Mouse (Mus musculus) forebrain, embryonic 15.5 days (tissue): ENCODE results near the gene Ccr7. TPM values are rescaled to one million over a fixed set of nuclear protein-coding genes. Genes with fewer than 3 reads are reported as not detected.

Source experiments
- ATAC-seq: fragments of 200-750 bp; cut with Nextera tagmentation; replicated peaks from 2 replicates; pipeline ENCODE4 v1.8.0; 2017; ENCODE audit warnings: mild to moderate bottlenecking, moderate TSS enrichment, moderate library complexity
- H3K27ac ChIP-seq: fragments of 300-500 bp; sonication (generic); replicated peaks from 2 replicates; pipeline ENCODE4 v1.5.1; 2015; ENCODE audit warnings: mild to moderate bottlenecking, inconsistent platforms
- H3K27me3 ChIP-seq: fragments of 300-500 bp; sonication (generic); 2 replicates; pipeline ENCODE4 v1.6.1; 2015; ENCODE audit warnings: inconsistent platforms
- H3K36me3 ChIP-seq: fragments of 300-500 bp; sonication (generic); 2 replicates; pipeline ENCODE4 v1.6.1; 2015; ENCODE audit warnings: mild to moderate bottlenecking, inconsistent platforms
- H3K4me1 ChIP-seq: fragments of 300-500 bp; sonication (generic); 2 replicates; pipeline ENCODE4 v1.6.1; 2015; ENCODE audit warnings: inconsistent platforms
- H3K4me2 ChIP-seq: fragments of 300-500 bp; sonication (generic); replicated peaks from 2 replicates; pipeline ENCODE4 v1.6.1; 2015; ENCODE audit warnings: mild to moderate bottlenecking, inconsistent platforms
- H3K4me3 ChIP-seq: fragments of 300-500 bp; sonication (generic); 2 replicates; pipeline ENCODE4 v1.5.1; 2015; ENCODE audit warnings: mild to moderate bottlenecking, inconsistent platforms
- H3K9ac ChIP-seq: fragments of 300-500 bp; sonication (generic); replicated peaks from 2 replicates; pipeline ENCODE4 v1.6.1; 2015; ENCODE audit warnings: mild to moderate bottlenecking, inconsistent platforms
- H3K9me3 ChIP-seq: fragments of 300-500 bp; sonication (generic); 2 replicates; pipeline ENCODE4 v1.6.1; 2016; ENCODE audit warnings: inconsistent platforms
- WGBS: fragments of 180-500 bp; shearing (Covaris S2); methylation state at CpG from one replicate; pipeline ENCODE4 v1.1.7; 2015; ENCODE audit warnings: mixed read lengths; 5-methylcytosine and 5-hydroxymethylcytosine counted together
- polyA plus RNA-seq: library from polyadenylated mRNA; unstranded; fragments of >200 nt; fragmentation: Nextera tagmentation; extraction: Ambion mirVana; gene quantifications from 2 replicates; pipeline ENCODE4 v1.2.1, GENCODE M21; 2015

Gene Ccr7
- polyA plus RNA-seq, 1 experiment from 2014 or later, result not detected

GRCm38 (mm10) chr11:99143123-99144082 is 11.5 kb downstream of the Ccr7 start:
- no peak overlapping the region for H3K27ac ChIP-seq
- WGBS, result 81% methylated on average over 16 of the region's 16 CpGs
- H3K36me3 ChIP-seq, result no peaks in the 10 kb centered on the region
- peaks cover 17% of the 10 kb centered on the region for H3K4me1 ChIP-seq
- H3K4me3 ChIP-seq, result no peak overlapping the region
- no peak overlapping the region for H3K4me2 ChIP-seq
- H3K9me3 ChIP-seq, result no peaks in the 10 kb centered on the region
- H3K27me3 ChIP-seq, result no peaks in the 10 kb centered on the region
- H3K9ac ChIP-seq, result no peak overlapping the region
- ATAC-seq, result no peak

- H3K4me2 ChIP-seq, result no peak overlapping the region
- 67% methylated on average over 18 of the region's 18 CpGs for WGBS
- H3K4me3 ChIP-seq, result no peak overlapping the region
- no peaks in the 10 kb centered on the region for H3K27me3 ChIP-seq
- H3K4me1 ChIP-seq, result peaks cover 10% of the 10 kb centered on the region
- H3K9ac ChIP-seq, result no peak overlapping the region
- H3K27ac ChIP-seq, result no peak overlapping the region
- no peak for ATAC-seq
- no peaks in the 10 kb centered on the region for H3K36me3 ChIP-seq
- H3K9me3 ChIP-seq, result no peaks in the 10 kb centered on the region
Observed at GRCm38 (mm10) chr11:99142493-99143095, 12.3 kb downstream of the Ccr7 start.

DNA sequence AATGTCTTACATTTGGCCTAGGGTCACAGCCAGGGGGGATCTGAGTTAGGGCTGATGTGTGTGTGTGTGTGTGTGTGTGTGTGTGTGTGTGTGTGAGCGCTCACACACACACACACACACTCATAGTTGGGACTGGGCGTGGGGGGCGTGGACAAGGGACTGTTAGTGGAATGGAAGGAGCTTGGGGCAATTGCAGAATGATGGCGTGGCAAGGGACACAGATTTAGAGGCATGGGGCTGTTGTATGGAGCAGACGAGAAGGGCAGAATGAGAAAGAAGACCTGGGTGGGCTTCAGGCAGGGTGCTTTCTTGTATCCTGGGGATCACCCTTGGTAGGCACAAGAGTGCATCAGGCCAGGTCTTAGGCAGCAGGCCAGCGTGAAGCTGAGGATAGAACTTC is 12.8 kb downstream of the Ccr7 start:
- 92% methylated on average over 6 of the region's 6 CpGs for WGBS
- no peak for ATAC-seq

DNA sequence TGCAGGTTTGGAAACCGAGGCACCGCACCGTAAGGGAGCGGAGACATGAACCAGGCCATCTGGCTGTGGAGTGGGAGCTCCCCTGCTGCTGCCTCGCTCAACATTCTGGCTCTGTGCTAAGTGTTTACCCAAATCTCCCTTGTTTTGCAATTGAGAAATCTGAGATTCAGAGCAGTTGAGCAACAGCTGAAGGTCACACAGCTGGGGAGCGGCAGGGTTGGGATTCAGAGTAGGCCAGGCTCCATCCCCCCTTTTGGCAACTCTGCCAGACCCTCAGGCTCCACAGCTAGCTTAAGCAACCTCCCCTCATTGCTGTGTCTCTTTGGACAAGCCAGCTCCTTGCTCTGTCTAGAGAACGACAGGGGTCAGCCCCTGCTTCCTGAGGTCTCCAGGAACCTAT is 13.3 kb downstream of the Ccr7 start:
- Histone ChIP-seq H3K27ac (no peak overlapping the region), H3K27me3 (no peaks in the 10 kb centered on the region), H3K4me3 (no peak overlapping the region), H3K4me1 (peaks cover under 1% of the 10 kb centered on the region; the same call in 1 of the 2 replicates), H3K9me3 (no peaks in the 10 kb centered on the region), H3K4me2 (no peak overlapping the region), H3K9ac (no peak overlapping the region), H3K36me3 (no peaks in the 10 kb centered on the region)
- 69% methylated on average over 7 of the region's 7 CpGs for WGBS
- ATAC-seq, result no peak

More for the DNA sequence above, 12.8 kb downstream of the Ccr7 start:
- H3K27ac ChIP-seq, result no peak overlapping the region
- H3K4me3 ChIP-seq, result no peak overlapping the region
- H3K9me3 ChIP-seq, result no peaks in the 10 kb centered on the region
- no peaks in the 10 kb centered on the region for H3K27me3 ChIP-seq
- H3K36me3 ChIP-seq, result no peaks in the 10 kb centered on the region
- H3K4me2 ChIP-seq, result no peak overlapping the region
- peaks cover 5% of the 10 kb centered on the region; the same call in 1 of the 2 replicates for H3K4me1 ChIP-seq
- no peak overlapping the region for H3K9ac ChIP-seq

- no peaks in the 10 kb centered on the region for H3K36me3 ChIP-seq
- no peak overlapping the region for H3K4me2 ChIP-seq
- WGBS, result 87% methylated on average over 9 of the region's 9 CpGs
- no peak overlapping the region for H3K4me3 ChIP-seq
- no peaks in the 10 kb centered on the region for H3K27me3 ChIP-seq
- H3K4me1 ChIP-seq, result no peaks in the 10 kb centered on the region
- H3K27ac ChIP-seq, result no peak overlapping the region
- no peaks in the 10 kb centered on the region for H3K9me3 ChIP-seq
- no peak for ATAC-seq
- no peak overlapping the region for H3K9ac ChIP-seq
Observed at GRCm38 (mm10) chr11:99138976-99139375, 15.9 kb downstream of the Ccr7 start.

- WGBS, result 76% methylated on average over 4 of the region's 4 CpGs
Observed at GRCm38 (mm10) chr11:99137385-99137784, 17.5 kb downstream of the Ccr7 start.

DNA sequence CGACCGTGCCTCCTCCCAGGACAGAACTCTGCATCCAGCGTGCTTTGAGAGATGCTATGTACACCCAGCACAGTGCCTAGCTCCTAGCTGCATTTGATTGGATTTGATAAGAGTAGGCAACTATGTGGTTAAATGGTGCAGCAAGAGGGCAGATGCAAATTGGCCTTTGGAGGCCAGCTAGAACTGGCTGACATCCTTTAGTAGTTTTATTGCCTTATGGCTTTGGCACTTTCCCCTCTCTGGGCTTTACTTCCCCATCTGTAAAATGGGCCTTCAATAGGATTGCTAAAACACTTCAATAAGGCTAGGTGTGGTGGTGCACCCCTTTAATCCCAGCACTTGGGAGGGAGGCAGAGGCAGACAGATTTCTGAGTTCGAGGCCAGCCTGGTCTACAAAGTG is 17.9 kb downstream of the Ccr7 start:
- no peak overlapping the region for H3K9ac ChIP-seq
- 72% methylated on average over 4 of the region's 4 CpGs for WGBS
- no peaks in the 10 kb centered on the region for H3K36me3 ChIP-seq
- no peaks in the 10 kb centered on the region for H3K9me3 ChIP-seq
- no peak overlapping the region for H3K27ac ChIP-seq
- H3K4me3 ChIP-seq, result no peak overlapping the region
- no peak for ATAC-seq
- H3K27me3 ChIP-seq, result no peaks in the 10 kb centered on the region
- H3K4me1 ChIP-seq, result peaks cover 7% of the 10 kb centered on the region
- no peak overlapping the region for H3K4me2 ChIP-seq

More at GRCm38 (mm10) chr11:99137385-99137784, 17.5 kb downstream of the Ccr7 start:
- no peak overlapping the region for H3K9ac ChIP-seq
- H3K36me3 ChIP-seq, result no peaks in the 10 kb centered on the region
- no peak overlapping the region for H3K4me3 ChIP-seq
- no peak overlapping the region for H3K27ac ChIP-seq
- no peaks in the 10 kb centered on the region for H3K27me3 ChIP-seq
- H3K4me2 ChIP-seq, result no peak overlapping the region
- H3K9me3 ChIP-seq, result no peaks in the 10 kb centered on the region
- peaks cover 3% of the 10 kb centered on the region for H3K4me1 ChIP-seq
- ATAC-seq, result no peak

GRCm38 (mm10) chr11:99136361-99136760 is 18.5 kb downstream of the Ccr7 start:
- H3K4me3 ChIP-seq, result no peak overlapping the region
- peaks cover 9% of the 10 kb centered on the region for H3K4me1 ChIP-seq
- no peak overlapping the region for H3K9ac ChIP-seq
- no peak overlapping the region for H3K4me2 ChIP-seq
- no peaks in the 10 kb centered on the region for H3K36me3 ChIP-seq
- WGBS, result 35% methylated on average over 3 of the region's 3 CpGs
- ATAC-seq, result no peak
- H3K9me3 ChIP-seq, result no peaks in the 10 kb centered on the region
- no peak overlapping the region for H3K27ac ChIP-seq
- H3K27me3 ChIP-seq, result no peaks in the 10 kb centered on the region

DNA sequence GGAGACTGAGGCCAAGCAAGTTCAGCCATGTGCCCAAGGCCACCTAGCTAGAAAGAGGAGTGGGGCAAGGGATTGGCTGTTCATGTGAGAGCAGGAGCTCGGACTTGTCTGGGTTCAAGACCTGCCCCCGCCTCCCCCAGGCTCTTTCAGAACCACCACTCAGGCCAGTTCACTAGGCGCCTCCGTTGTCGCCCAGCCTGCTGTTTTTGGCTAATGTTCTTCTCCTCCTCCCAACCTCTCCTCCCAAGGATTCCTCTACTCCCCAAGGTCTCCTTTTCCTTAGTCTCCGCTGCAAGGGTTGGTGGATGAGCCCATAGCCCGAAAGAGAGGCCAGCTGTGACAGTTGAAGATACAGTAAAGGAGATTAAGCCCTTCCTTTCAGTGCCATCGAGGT is 19.8 kb downstream of the Ccr7 start:
- Histone ChIP-seq H3K27ac (no peak overlapping the region), H3K9ac (no peak overlapping the region), H3K9me3 (no peaks in the 10 kb centered on the region), H3K4me3 (no peak overlapping the region), H3K36me3 (no peaks in the 10 kb centered on the region), H3K27me3 (no peaks in the 10 kb centered on the region), H3K4me2 (no peak overlapping the region), H3K4me1 (peaks cover 9% of the 10 kb centered on the region)
- no peak for ATAC-seq
- 80% methylated on average over 8 of the region's 8 CpGs for WGBS

DNA sequence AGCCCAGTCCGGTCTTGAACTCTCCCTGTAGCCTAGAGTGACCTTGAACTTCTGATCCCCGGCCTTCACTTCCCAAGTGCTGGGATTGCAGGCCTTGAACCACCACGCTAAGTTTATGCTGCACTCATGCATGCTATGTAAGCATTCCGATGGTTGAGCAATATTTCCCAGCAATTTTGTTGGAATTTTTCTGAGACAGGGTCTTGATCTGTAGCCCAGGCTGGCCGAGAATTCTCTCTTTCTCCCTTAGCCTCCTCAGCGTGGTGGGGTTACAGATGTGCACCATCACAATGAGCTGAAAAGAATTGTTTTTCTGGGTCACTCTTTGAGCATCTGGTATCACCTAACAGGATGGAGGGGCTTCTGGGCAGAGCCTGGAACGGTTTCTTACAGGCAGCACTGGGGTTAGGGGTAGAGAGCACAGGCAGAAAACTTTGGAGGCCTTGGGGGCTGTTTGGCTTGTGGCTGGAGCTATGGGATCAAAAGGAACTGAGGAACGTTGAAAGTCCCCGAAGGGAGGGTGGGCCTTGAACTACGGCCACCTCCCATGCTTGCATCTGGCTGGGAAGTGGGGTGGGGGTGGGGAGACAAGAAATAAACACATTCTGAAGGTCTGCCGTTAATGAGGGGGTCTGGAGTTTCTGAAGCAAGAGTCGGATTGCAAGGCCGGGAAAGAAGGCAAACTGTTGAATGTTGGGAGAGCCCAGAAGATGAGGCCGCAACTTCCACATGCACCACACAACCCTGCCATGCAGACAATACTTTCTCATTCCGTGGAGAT is 20.4 kb downstream of the Ccr7 start:
- Histone ChIP-seq H3K9me3 (no peaks in the 10 kb centered on the region), H3K36me3 (no peaks in the 10 kb centered on the region), H3K4me2 (no peak overlapping the region), H3K27me3 (no peaks in the 10 kb centered on the region), H3K4me1 (peaks cover 9% of the 10 kb centered on the region), H3K9ac (no peak overlapping the region), H3K27ac (no peak overlapping the region), H3K4me3 (no peak overlapping the region)
- ATAC-seq, result no peak
- WGBS, result 71% methylated on average over 15 of the region's 15 CpGs

GRCm38 (mm10) chr11:99133285-99133897 is 21.5 kb downstream of the Ccr7 start:
- H3K4me3 ChIP-seq, result no peak overlapping the region
- H3K27ac ChIP-seq, result 0 out of 2 replicates have a peak overlapping the region, but pooled peaks have one; percentile 11
- no peaks in the 10 kb centered on the region for H3K27me3 ChIP-seq
- H3K36me3 ChIP-seq, result no peaks in the 10 kb centered on the region
- no peaks in the 10 kb centered on the region for H3K9me3 ChIP-seq
- ATAC-seq, result no peak
- H3K4me1 ChIP-seq, result peaks cover 9% of the 10 kb centered on the region
- H3K4me2 ChIP-seq, result no peak overlapping the region
- WGBS, result 66% methylated on average over 5 of the region's 5 CpGs
- H3K9ac ChIP-seq, result no peak overlapping the region
